8 mouse cellular contexts compared by ENCODE assay signal in genomic region chr7:56018446-56018971, GRCm38 (mm10). TPM values are rescaled to one million over a fixed set of nuclear protein-coding genes. Genes with fewer than 3 reads are reported as not detected.
DNase-seq lines count a peak whose midpoint lies in the region; ATAC-seq lines count a peak whose summit lies in the region.

No protein-coding gene starts in this region.

- peak overlapping the region; percentile 85 for H3K9ac ChIP-seq in limb, embryonic 13.5 days
- peak overlapping the region; percentile 89 for H3K9ac ChIP-seq in neural tube, embryonic 13.5 days

- no peak for DNase-seq in cerebellum, adult 18-20 months
- peak; percentile 2 for DNase-seq in thymus, postnatal 25 days
- no peak for DNase-seq in thymus, postnatal 14 days
- no peak for DNase-seq in right cerebral cortex, adult 2 months (ENCODE audit: low spot score in 2 of 2)
- DNase-seq in layer of hippocampus, adult 8-10 months (ENCODE audit: low spot score in 2 of 2): no peak

- peaks cover 8% of the 10 kb centered on the region for H3K4me1 ChIP-seq in limb, embryonic 13.5 days
- peaks cover 17% of the 10 kb centered on the region for H3K4me1 ChIP-seq in neural tube, embryonic 13.5 days (replicated peaks)

- WGBS in limb, embryonic 13.5 days: 41% methylated on average over 7 of the region's 7 CpGs
- WGBS in neural tube, embryonic 13.5 days: 54% methylated on average over 7 of the region's 7 CpGs

- no peaks in the 10 kb centered on the region for H3K36me3 ChIP-seq in limb, embryonic 13.5 days
- H3K36me3 ChIP-seq in neural tube, embryonic 13.5 days: 0 out of 2 replicates have a peak, but pooled peaks cover 6% of the 10 kb centered on the region

- H3K4me3 ChIP-seq in limb, embryonic 13.5 days: peak overlapping the region; percentile 76
- peak overlapping the region; percentile 78 for H3K4me3 ChIP-seq in neural tube, embryonic 13.5 days

- peak overlapping the region; percentile 77 for H3K4me2 ChIP-seq in limb, embryonic 13.5 days (replicated peaks)
- peak overlapping the region; percentile 72 for H3K4me2 ChIP-seq in neural tube, embryonic 13.5 days

- no peaks in the 10 kb centered on the region for H3K9me3 ChIP-seq in limb, embryonic 13.5 days
- no peaks in the 10 kb centered on the region for H3K9me3 ChIP-seq in neural tube, embryonic 13.5 days

- ATAC-seq in cerebellum, adult (ENCODE audit: insufficient number of reproducible peaks, low FRiP score, low TSS enrichment): 0 out of 2 replicates have a peak, but pooled peaks have one; percentile 1
- ATAC-seq in limb, embryonic 13.5 days (ENCODE audit: low FRiP score, low read depth): no peak
- ATAC-seq in neural tube, embryonic 13.5 days (ENCODE audit: low read depth): no peak

- H3K27me3 ChIP-seq in limb, embryonic 13.5 days: no peaks in the 10 kb centered on the region
- no peaks in the 10 kb centered on the region for H3K27me3 ChIP-seq in neural tube, embryonic 13.5 days

- 0 out of 2 replicates have a peak overlapping the region, but pooled peaks have one; percentile 34 for H3K27ac ChIP-seq in limb, embryonic 13.5 days
- H3K27ac ChIP-seq in neural tube, embryonic 13.5 days (replicated peaks): peak overlapping the region; percentile 87

RNA-seq across cellular contexts. Expression of gene Nipa1, which starts 1.2 kb away (rescaled TPM):
- 9.4 and 9.5 TPM in 2 replicates for polyA plus RNA-seq in limb, embryonic 13.5 days (2015; fragmentation: Nextera tagmentation; extraction: Ambion mirVana)
- 23.4 and 25.9 TPM in 2 replicates for polyA plus RNA-seq in neural tube, embryonic 13.5 days (2015; fragmentation: Nextera tagmentation; extraction: Ambion mirVana)
- 10 to 100 TPM; 56.1 to 63.1 (median 61.7) TPM for total RNA-seq in layer of hippocampus, adult 8-10 months (2022)

RNA-seq across cellular contexts. Expression of gene Herc2, which starts 31.5 kb away (rescaled TPM):
- 28.6 and 28.8 TPM in 2 replicates for polyA plus RNA-seq in limb, embryonic 13.5 days (2015; fragmentation: Nextera tagmentation; extraction: Ambion mirVana)
- 41.3 and 48.2 TPM in 2 replicates for polyA plus RNA-seq in neural tube, embryonic 13.5 days (2015; fragmentation: Nextera tagmentation; extraction: Ambion mirVana)
- 100 to 1,000 TPM; 121 to 145 (median 135) TPM for total RNA-seq in layer of hippocampus, adult 8-10 months (2022)

RNA-seq across cellular contexts. Expression of gene Nipa2, which starts 56.2 kb away (rescaled TPM):
- 44.4 and 48.2 TPM in 2 replicates for polyA plus RNA-seq in limb, embryonic 13.5 days (2015; fragmentation: Nextera tagmentation; extraction: Ambion mirVana)
- 40.3 and 42.0 TPM in 2 replicates for polyA plus RNA-seq in neural tube, embryonic 13.5 days (2015; fragmentation: Nextera tagmentation; extraction: Ambion mirVana)
- total RNA-seq in layer of hippocampus, adult 8-10 months (2022): 10 to 100 TPM; 46.9 to 59.8 (median 54.4) TPM
